Mouse (Mus musculus) erythroblast, embryonic 14.5 days (primary cell): ENCODE data around the gene Dyrk1a. TPM values are rescaled to one million over a fixed set of nuclear protein-coding genes. Genes with fewer than 3 reads are reported as not detected.

Source experiments
- H3K27me3 ChIP-seq: 2 replicates; pipeline ENCODE4 v1.6.1; 2012; ENCODE audit warnings: inconsistent platforms; ENCODE audit not compliant: control insufficient read depth
- H3K36me3 ChIP-seq: 2 replicates; pipeline ENCODE4 v1.6.1; 2012; ENCODE audit warnings: mild to moderate bottlenecking, inconsistent platforms; ENCODE audit not compliant: control insufficient read depth
- H3K4me1 ChIP-seq: 2 replicates; pipeline ENCODE4 v1.6.1; 2012; ENCODE audit warnings: inconsistent platforms; ENCODE audit not compliant: control insufficient read depth
- H3K4me3 ChIP-seq: replicated peaks from 2 replicates; pipeline ENCODE3; 2012; ENCODE audit warnings: moderate library complexity, mild to moderate bottlenecking, inconsistent platforms
- H3K9me3 ChIP-seq: 2 replicates; pipeline ENCODE4 v1.6.1; 2012; ENCODE audit warnings: low read length, inconsistent platforms, mixed read lengths; ENCODE audit not compliant: control insufficient read depth
- GATA1 ChIP-seq: IDR thresholded peaks from 2 replicates; pipeline ENCODE4 v1.6.1; 2012; ENCODE audit warnings: low read length, inconsistent platforms, mixed read lengths
- TAL1 ChIP-seq: IDR thresholded peaks from 3 replicates; pipeline ENCODE4 v1.6.1; 2012; ENCODE audit warnings: low read length, inconsistent platforms, mixed read lengths
- polyA plus RNA-seq: library from polyadenylated mRNA; stranded (reverse); fragments of >175 nt; gene quantifications from 2 replicates; pipeline ENCODE4 v1.2.3, GENCODE M21; 2012

Gene Dyrk1a
- polyA plus RNA-seq, 1 experiment = 2.2 TPM

- no peak for TF ChIP-seq GATA1
- Histone ChIP-seq H3K9me3 (peaks cover 9% of the 10 kb centered on the region), H3K27me3 (no peaks in the 10 kb centered on the region)
Measured at GRCm38 (mm10) chr16:94713480-94714094, 143.8 kb downstream of the Dyrk1a start.

GRCm38 (mm10) chr16:94714483-94714882 is 144.7 kb downstream of the Dyrk1a start:
- Histone ChIP-seq H3K4me3 (no peak overlapping the region), H3K9me3 (peaks cover 9% of the 10 kb centered on the region), H3K27me3 (no peaks in the 10 kb centered on the region), H3K4me1 (peaks cover 5% of the 10 kb centered on the region), H3K36me3 (no peaks in the 10 kb centered on the region)
- TF ChIP-seq TAL1 (no peak), GATA1 (no peak)

More at GRCm38 (mm10) chr16:94713480-94714094, 143.8 kb downstream of the Dyrk1a start:
- Histone ChIP-seq H3K4me3 (no peak overlapping the region), H3K4me1 (peaks cover 5% of the 10 kb centered on the region), H3K36me3 (no peaks in the 10 kb centered on the region)

GRCm38 (mm10) chr16:94717051-94717450 is 147.2 kb downstream of the Dyrk1a start:
- H3K4me3 ChIP-seq = no peak overlapping the region
- no peak for TF ChIP-seq GATA1
- TF ChIP-seq TAL1 = no peak
- peaks cover 5% of the 10 kb centered on the region for H3K4me1 ChIP-seq
- H3K36me3 ChIP-seq = no peaks in the 10 kb centered on the region
- peaks cover 9% of the 10 kb centered on the region for H3K9me3 ChIP-seq
- no peaks in the 10 kb centered on the region for H3K27me3 ChIP-seq

DNA sequence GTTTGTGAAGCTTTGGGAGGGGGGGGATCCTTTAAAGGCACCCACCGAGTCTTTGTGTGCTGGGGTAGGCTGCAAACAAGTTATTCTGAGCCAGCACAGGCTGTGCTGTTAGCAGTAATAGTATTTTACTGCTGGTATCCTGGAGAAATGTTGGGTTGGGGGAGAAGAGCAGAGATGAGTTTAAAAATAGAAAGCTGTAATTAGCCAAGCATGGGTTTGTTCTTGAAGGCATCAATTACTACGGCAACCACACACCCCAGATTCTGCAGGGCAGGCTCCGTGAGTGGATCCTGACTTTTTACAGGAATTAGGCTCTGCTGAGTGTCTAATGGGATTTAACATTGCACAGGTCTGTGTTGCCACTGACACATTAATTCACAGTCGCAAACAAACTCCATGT is 149.1 kb downstream of the Dyrk1a start:
- H3K27me3 ChIP-seq = peaks cover 10% of the 10 kb centered on the region
- H3K9me3 ChIP-seq = peaks cover 9% of the 10 kb centered on the region
- H3K4me3 ChIP-seq = no peak overlapping the region
- no peaks in the 10 kb centered on the region for H3K36me3 ChIP-seq
- TF ChIP-seq GATA1 = no peak
- TF ChIP-seq TAL1 = no peak
- H3K4me1 ChIP-seq = peaks cover under 1% of the 10 kb centered on the region

GRCm38 (mm10) chr16:94719488-94719887 is 149.7 kb downstream of the Dyrk1a start:
- H3K4me1 ChIP-seq = peaks cover 6% of the 10 kb centered on the region
- H3K36me3 ChIP-seq = no peaks in the 10 kb centered on the region
- no peak overlapping the region for H3K4me3 ChIP-seq
- peaks cover 9% of the 10 kb centered on the region for H3K9me3 ChIP-seq
- peaks cover 16% of the 10 kb centered on the region for H3K27me3 ChIP-seq
- no peak for TF ChIP-seq TAL1

- H3K9me3 ChIP-seq = peaks cover 9% of the 10 kb centered on the region
- no peak overlapping the region for H3K4me3 ChIP-seq
- TF ChIP-seq GATA1 (no peak), TAL1 (no peak)
- peaks cover 8% of the 10 kb centered on the region for H3K4me1 ChIP-seq
- peaks cover 21% of the 10 kb centered on the region for H3K27me3 ChIP-seq
- no peaks in the 10 kb centered on the region for H3K36me3 ChIP-seq
Measured at GRCm38 (mm10) chr16:94720476-94721153, 150.8 kb downstream of the Dyrk1a start.

DNA sequence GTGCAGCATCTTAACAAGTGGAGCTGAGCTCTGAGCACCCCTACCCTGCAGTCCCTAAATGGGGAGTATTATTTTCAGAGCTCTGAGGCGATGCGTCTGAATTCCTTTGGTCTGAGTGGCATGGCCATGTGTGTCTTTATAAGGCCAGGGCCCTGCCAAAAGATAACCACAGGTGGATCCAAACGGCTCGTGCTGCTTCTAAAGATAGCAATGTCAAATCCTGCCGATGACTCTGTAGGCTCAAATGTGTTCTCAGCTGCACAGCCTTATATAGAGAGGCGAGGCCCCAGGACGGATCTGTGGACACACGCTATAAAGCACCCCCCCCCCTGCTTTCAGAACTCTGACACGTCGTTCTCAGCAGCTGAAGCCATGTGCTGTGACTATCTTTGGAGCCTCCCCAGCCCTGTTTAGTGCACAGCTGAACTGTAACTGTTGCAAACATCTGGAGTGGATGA is 151.8 kb downstream of the Dyrk1a start:
- no peak overlapping the region for H3K4me3 ChIP-seq
- peaks cover 6% of the 10 kb centered on the region for H3K9me3 ChIP-seq
- peaks cover 8% of the 10 kb centered on the region for H3K4me1 ChIP-seq
- peaks cover 21% of the 10 kb centered on the region for H3K27me3 ChIP-seq
- TF ChIP-seq GATA1 (no peak), TAL1 (no peak)
- H3K36me3 ChIP-seq = no peaks in the 10 kb centered on the region

DNA sequence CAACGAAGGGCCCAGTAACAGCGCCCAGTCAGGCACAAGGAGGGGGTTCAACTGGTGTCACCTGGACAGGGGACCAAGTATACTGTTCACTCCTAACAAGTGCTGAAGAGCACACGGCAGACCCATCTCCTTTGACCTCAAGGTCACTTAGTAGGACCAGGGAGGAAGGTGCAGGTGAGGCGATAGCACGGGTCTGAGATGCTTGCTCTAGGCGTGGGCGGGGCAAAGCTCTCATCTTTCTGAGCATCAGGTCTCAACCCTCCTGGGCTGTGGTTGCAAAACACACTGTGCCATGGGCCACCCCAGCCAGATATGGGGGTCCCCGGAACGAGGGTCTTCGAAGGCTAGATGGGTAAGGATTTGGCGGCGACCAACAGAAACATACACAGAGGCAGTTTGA is 153.1 kb downstream of the Dyrk1a start:
- H3K4me1 ChIP-seq = peaks cover 8% of the 10 kb centered on the region

DNA sequence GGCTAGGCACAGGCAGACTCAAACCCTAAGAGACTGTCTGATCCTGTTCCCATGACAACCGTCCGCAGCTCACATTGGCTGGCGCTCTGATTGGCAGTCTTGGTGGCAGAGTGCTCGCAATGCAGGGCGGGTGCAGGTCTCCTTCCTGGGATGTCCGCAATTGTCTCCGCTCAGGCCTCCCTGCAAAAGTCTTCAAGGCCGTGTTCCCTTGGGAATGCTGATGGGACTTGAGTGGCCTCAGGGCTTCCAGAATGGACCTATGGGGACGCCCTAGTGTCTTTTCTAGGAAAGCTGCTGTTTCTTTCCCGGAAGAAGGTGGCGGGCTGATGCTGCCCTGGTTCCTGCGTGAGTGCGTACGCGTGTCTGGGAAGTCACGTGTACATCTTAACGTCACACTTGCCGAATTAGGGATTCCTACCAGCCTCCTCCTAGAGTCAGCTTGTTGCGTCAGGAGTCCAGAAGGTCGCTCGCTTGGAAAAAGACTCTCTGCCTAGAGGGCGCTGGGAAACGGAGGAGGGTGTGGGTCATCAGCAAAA is 154.3 kb downstream of the Dyrk1a start:
- H3K9me3 ChIP-seq = peaks cover 2% of the 10 kb centered on the region
- TF ChIP-seq GATA1 (no peak), TAL1 (no peak)
- peak overlapping the region; percentile 33 for H3K4me3 ChIP-seq
- peaks cover 21% of the 10 kb centered on the region for H3K27me3 ChIP-seq
- no peaks in the 10 kb centered on the region for H3K36me3 ChIP-seq
- peaks cover 8% of the 10 kb centered on the region for H3K4me1 ChIP-seq

More for the DNA sequence above, 153.1 kb downstream of the Dyrk1a start:
- Histone ChIP-seq H3K4me3 (no peak overlapping the region), H3K9me3 (no peaks in the 10 kb centered on the region), H3K36me3 (no peaks in the 10 kb centered on the region), H3K27me3 (peaks cover 21% of the 10 kb centered on the region)
- TF ChIP-seq GATA1 = no peak
- TF ChIP-seq TAL1 = no peak
